Mouse (Mus musculus) kidney, adult 2 months (tissue): ENCODE data around the gene Rapgef5.

ENCODE experiments used
- CTCF ChIP-seq: fragments of 200-500 bp; conservative IDR thresholded peaks from 2 replicates; pipeline ENCODE4 v1.5.1; 2011; ENCODE audit warnings: low read depth, mild to moderate bottlenecking, control low read depth, low read length, moderate library complexity, mixed read lengths; ENCODE audit not compliant: insufficient read depth, insufficient read length
- POLR2A ChIP-seq: fragments of 200-500 bp; IDR thresholded peaks from one replicate; pipeline ENCODE4 v1.6.1; 2011; ENCODE audit warnings: low read depth, low read length, control low read depth

- TF ChIP-seq POLR2A (no peak), CTCF (no peak)
These were observed 142.5 kb downstream of the Rapgef5 start for GRCm38 (mm10) chr12:117658821-117659220.
